Mouse (Mus musculus) kidney, adult 2 months (tissue): ENCODE results near the gene Iqcj.

ENCODE experiments used
- CTCF ChIP-seq: fragments of 200-500 bp; conservative IDR thresholded peaks from 2 replicates; pipeline ENCODE4 v1.5.1; 2011; ENCODE audit warnings: low read depth, mild to moderate bottlenecking, control low read depth, low read length, moderate library complexity, mixed read lengths; ENCODE audit not compliant: insufficient read depth, insufficient read length
- POLR2A ChIP-seq: fragments of 200-500 bp; IDR thresholded peaks from one replicate; pipeline ENCODE4 v1.6.1; 2011; ENCODE audit warnings: low read depth, low read length, control low read depth

- TF ChIP-seq CTCF (no peak), POLR2A (no peak)
Measured at GRCm38 (mm10) chr3:68055071-68055470, 163.1 kb downstream of the Iqcj start.
